Mouse (Mus musculus): ENCODE results near the gene Mettl27.

Mettl27 gene

DNA sequence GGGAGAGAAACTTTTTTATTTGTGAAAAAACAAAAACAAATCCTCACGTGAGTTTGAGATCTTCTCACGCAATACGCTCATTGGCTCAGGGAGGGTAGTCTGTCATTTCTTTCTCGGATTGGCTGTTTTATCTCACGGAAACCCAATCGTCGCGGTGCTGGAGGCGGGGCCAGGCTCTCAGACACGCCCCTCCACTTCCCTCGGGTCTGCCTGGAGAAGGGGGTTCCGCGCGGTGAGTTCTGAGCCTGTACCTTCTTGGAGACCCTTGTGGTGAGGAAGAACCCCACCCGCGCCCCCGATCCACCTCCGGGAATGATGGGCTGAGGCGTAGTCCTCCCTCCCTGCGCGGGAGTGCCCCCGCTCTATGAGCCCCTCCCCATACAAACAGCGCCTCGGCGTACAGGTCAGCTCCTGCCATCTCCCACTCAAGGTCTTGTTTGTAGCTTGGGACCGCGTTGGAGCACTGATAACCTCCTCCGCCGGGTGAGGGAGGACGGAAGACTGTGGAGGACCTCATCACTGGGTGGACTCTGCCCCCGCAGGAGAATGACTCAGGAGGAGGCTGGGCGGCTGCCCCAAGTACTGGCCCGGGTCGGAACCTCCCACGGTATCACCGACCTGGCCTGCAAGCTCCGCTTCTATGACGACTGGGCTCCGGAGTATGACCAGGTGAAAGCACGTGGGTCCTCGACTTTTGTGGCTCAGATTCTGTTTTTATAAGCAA, at the start of gene Mettl27:
Mettl27 (plus strand) TSS at position 190 of the 724 bp plus-strand sequence.
- in situ Hi-C loops (cut with MboI; ENCODE audit: low pct_unique_long_range_greater_than_20kb in 1 of 2, low sequenced_read_pairs in 2 of 2, unreplicated experiment in 1 of 2) = loop anchor here in 1 of 2 experiments (5.0 kb wide), 1 partner anchor 35 kb away; no protein-coding TSS in a partner anchor

- in situ Hi-C loops (cut with MboI; ENCODE audit: low pct_unique_long_range_greater_than_20kb in 1 of 2, low sequenced_read_pairs in 2 of 2, unreplicated experiment in 1 of 2) = loop anchor here in 1 of 2 experiments (25.0 kb wide), 1 partner anchor 96 kb away; no protein-coding TSS in a partner anchor
Measured at GRCm38 (mm10) chr5:134883077-134883476, 49.1 kb upstream of the Mettl27 start.

- in situ Hi-C loops (cut with MboI; ENCODE audit: low pct_unique_long_range_greater_than_20kb in 1 of 2, low sequenced_read_pairs in 2 of 2, unreplicated experiment in 1 of 2) = loop anchor here in 1 of 2 experiments (25.0 kb wide), 1 partner anchor 100 kb away; no protein-coding TSS in a partner anchor
Measured at GRCm38 (mm10) chr5:134887447-134888335, 44.5 kb upstream of the Mettl27 start.

- in situ Hi-C loops (cut with MboI; ENCODE audit: low pct_unique_long_range_greater_than_20kb in 1 of 2, low sequenced_read_pairs in 2 of 2, unreplicated experiment in 1 of 2) = loop anchor here in 1 of 2 experiments (25.0 kb wide), 1 partner anchor 101 kb away; no protein-coding TSS in a partner anchor
Measured at GRCm38 (mm10) chr5:134888505-134888904, 43.7 kb upstream of the Mettl27 start.

DNA sequence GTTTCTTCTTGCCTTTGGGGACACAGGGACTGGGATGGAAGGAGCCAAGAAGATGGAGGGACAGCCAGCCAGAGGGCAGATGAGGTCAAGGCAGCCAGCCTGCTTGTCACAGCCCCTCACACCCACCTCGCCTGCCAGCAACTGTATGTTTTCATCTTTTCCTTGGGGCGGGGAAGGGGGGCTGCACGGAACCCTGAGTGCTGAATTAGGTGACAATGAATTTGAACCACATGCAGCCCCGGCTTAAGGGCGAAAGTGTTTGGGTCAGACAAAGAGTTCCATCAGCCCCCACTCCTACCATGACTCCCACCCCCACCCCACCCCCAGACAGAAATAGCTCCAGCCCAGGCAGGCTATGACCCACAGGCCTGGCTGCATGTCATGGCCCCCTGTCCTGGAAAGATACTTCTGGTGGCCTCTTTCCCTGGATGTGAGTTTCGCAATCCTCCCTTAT, 41.5 kb upstream of the Mettl27 start:
- in situ Hi-C loops (cut with MboI; ENCODE audit: low pct_unique_long_range_greater_than_20kb in 1 of 2, low sequenced_read_pairs in 2 of 2, unreplicated experiment in 1 of 2) = loop anchor here in 1 of 2 experiments (25.0 kb wide), 1 partner anchor 103 kb away; no protein-coding TSS in a partner anchor

- in situ Hi-C loops (cut with MboI; ENCODE audit: low pct_unique_long_range_greater_than_20kb in 1 of 2, low sequenced_read_pairs in 2 of 2, unreplicated experiment in 1 of 2) = loop anchor here in 1 of 2 experiments (25.0 kb wide), 1 partner anchor 104 kb away; no protein-coding TSS in a partner anchor
Measured at GRCm38 (mm10) chr5:134891552-134891951, 40.6 kb upstream of the Mettl27 start.

- in situ Hi-C loops (cut with MboI; ENCODE audit: low pct_unique_long_range_greater_than_20kb in 1 of 2, low sequenced_read_pairs in 2 of 2, unreplicated experiment in 1 of 2) = loop anchor here in 1 of 2 experiments (25.0 kb wide), 1 partner anchor 105 kb away; no protein-coding TSS in a partner anchor
Measured at GRCm38 (mm10) chr5:134892717-134893116, 39.5 kb upstream of the Mettl27 start.

GRCm38 (mm10) chr5:134895291-134895690, 36.9 kb upstream of the Mettl27 start:
- in situ Hi-C loops (cut with MboI; ENCODE audit: low pct_unique_long_range_greater_than_20kb in 1 of 2, low sequenced_read_pairs in 2 of 2, unreplicated experiment in 1 of 2) = loop anchor here in 1 of 2 experiments (25.0 kb wide), 1 partner anchor 108 kb away; no protein-coding TSS in a partner anchor

GRCm38 (mm10) chr5:134896965-134897364, 35.2 kb upstream of the Mettl27 start:
- in situ Hi-C loops (cut with MboI; ENCODE audit: low pct_unique_long_range_greater_than_20kb in 1 of 2, low sequenced_read_pairs in 2 of 2, unreplicated experiment in 1 of 2) = loop anchor here in 1 of 2 experiments (25.0 kb wide), 1 partner anchor 110 kb away; no protein-coding TSS in a partner anchor

GRCm38 (mm10) chr5:134897596-134897995, 34.6 kb upstream of the Mettl27 start:
- in situ Hi-C loops (cut with MboI; ENCODE audit: low pct_unique_long_range_greater_than_20kb in 1 of 2, low sequenced_read_pairs in 2 of 2, unreplicated experiment in 1 of 2) = loop anchor here in 1 of 2 experiments (25.0 kb wide), 1 partner anchor 110 kb away; no protein-coding TSS in a partner anchor

GRCm38 (mm10) chr5:134901012-134901643, 31.0 kb upstream of the Mettl27 start:
- in situ Hi-C loops (cut with MboI; ENCODE audit: low pct_unique_long_range_greater_than_20kb in 1 of 2, low sequenced_read_pairs in 2 of 2, unreplicated experiment in 1 of 2) = loop anchor here (10.0 to 25.0 kb wide), 3 partner anchors 116 to 386 kb away; no protein-coding TSS in a partner anchor

DNA sequence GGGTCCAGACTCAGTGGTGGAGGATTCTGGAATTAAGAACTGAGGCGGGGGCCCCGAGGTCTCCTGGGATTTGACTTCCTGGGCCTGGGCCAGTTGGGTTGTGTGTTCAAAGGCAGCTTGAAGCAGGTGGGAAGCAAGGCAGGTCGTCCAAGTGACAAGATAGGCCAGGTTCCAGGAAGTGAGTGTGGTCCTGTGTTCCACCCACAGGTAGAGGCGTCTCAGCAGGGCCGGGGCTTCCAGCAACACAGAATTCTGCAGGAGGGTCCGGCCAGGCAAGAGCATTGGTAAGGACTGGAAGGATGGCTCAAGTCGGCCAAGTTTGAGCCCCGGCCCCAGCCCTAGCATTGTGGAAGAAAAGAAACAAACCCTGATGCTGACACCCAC, 30.5 kb upstream of the Mettl27 start:
- in situ Hi-C loops (cut with MboI; ENCODE audit: low pct_unique_long_range_greater_than_20kb in 1 of 2, low sequenced_read_pairs in 2 of 2, unreplicated experiment in 1 of 2) = loop anchor here (10.0 to 25.0 kb wide), 3 partner anchors 117 to 386 kb away; no protein-coding TSS in a partner anchor

DNA sequence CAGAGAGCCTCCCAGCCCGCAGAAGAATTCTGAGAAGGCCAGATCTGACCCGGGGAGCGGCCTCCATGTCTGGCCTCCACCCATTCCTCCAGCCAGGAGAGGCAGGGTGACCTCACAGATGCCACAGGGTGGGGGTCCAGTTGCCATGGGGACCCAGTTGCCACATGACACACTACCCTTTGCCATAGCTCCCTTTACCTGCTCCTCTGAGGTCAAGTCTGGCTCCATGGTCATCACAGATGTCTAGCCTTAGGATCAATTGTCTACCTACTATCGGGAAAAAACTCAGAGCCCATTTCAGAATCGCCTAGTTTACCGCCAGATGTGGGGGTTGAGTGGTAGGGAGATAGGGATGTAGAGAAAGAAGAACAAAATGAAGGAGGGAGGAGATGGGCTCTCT, 25.5 kb upstream of the Mettl27 start, which contains the start of gene Tmem270:
Tmem270 (minus strand) TSS at position 101 of the 400 bp plus-strand sequence.
- in situ Hi-C loops (cut with MboI; ENCODE audit: low pct_unique_long_range_greater_than_20kb in 1 of 2, low sequenced_read_pairs in 2 of 2, unreplicated experiment in 1 of 2) = loop anchor here (10.0 to 25.0 kb wide), 3 partner anchors 122 to 381 kb away; no protein-coding TSS in a partner anchor

GRCm38 (mm10) chr5:134907135-134907534, 25.0 kb upstream of the Mettl27 start:
- in situ Hi-C loops (cut with MboI; ENCODE audit: low pct_unique_long_range_greater_than_20kb in 1 of 2, low sequenced_read_pairs in 2 of 2, unreplicated experiment in 1 of 2) = loop anchor here (10.0 to 25.0 kb wide), 3 partner anchors 122 to 380 kb away; no protein-coding TSS in a partner anchor

- in situ Hi-C loops (cut with MboI; ENCODE audit: low pct_unique_long_range_greater_than_20kb in 1 of 2, low sequenced_read_pairs in 2 of 2, unreplicated experiment in 1 of 2) = loop anchor here (10.0 to 25.0 kb wide), 3 partner anchors 53 to 375 kb away; no protein-coding TSS in a partner anchor
Measured at GRCm38 (mm10) chr5:134911901-134912300, 20.3 kb upstream of the Mettl27 start.

- in situ Hi-C loops (cut with MboI; ENCODE audit: low pct_unique_long_range_greater_than_20kb in 1 of 2, low sequenced_read_pairs in 2 of 2, unreplicated experiment in 1 of 2) = loop anchor here (10.0 to 25.0 kb wide), 3 partner anchors 51 to 374 kb away; no protein-coding TSS in a partner anchor
Measured at GRCm38 (mm10) chr5:134913352-134913751, 18.8 kb upstream of the Mettl27 start.

- in situ Hi-C loops (cut with MboI; ENCODE audit: low pct_unique_long_range_greater_than_20kb in 1 of 2, low sequenced_read_pairs in 2 of 2, unreplicated experiment in 1 of 2) = loop anchor here (10.0 to 25.0 kb wide), 3 partner anchors 51 to 374 kb away; no protein-coding TSS in a partner anchor
Measured at GRCm38 (mm10) chr5:134913753-134914152, 18.4 kb upstream of the Mettl27 start.

Measured in mouse embryonic stem cell (cell line).